21 mouse cellular contexts compared by ENCODE assay signal in the genomic region with DNA sequence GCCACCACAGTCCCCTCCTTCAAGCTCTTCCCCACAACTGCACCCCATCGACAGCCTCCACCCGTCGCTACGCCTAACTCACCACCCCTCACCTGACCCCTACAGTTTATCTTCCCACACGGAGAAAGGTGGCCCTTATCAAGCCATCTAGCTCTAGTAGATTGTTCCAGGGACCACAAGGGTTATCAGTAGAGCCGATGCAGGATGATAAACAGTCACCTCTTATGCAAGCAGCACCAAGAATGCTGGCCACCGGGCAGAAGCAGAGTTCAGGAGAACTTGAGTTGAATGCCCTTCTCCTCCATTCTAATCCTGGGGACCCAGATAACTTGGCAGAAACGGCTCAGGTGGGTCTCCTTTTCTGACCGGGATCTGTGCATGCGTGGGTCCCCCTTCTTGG. TPM values are rescaled to one million over a fixed set of nuclear protein-coding genes. Genes with fewer than 3 reads are reported as not detected.
DNase-seq lines count a peak whose midpoint lies in the region; ATAC-seq and TF ChIP-seq lines count a peak whose summit lies in the region.
"Had no signal": no experiment of that assay in that cellular context is flagged by ENCODE, and none has a peak within 500 bp of the region (broad histone marks: within the 10 kb centered on the region; RNA-seq: fewer than 3 reads in every experiment).

No protein-coding gene starts in this region.

- H3K27ac ChIP-seq in gastrocnemius, adult 2 months, result peak overlapping the region; percentile 96
- H3K27ac ChIP-seq in limb, embryonic 10.5 days, result peak overlapping the region; percentile 84; the same call in 1 of the 2 replicates
- H3K27ac ChIP-seq in midbrain, embryonic 15.5 days, result no peak overlapping the region
- H3K27ac ChIP-seq in midbrain, embryonic 16.5 days (ENCODE audit: low read length), result no peak overlapping the region
- H3K27ac ChIP-seq: forebrain, embryonic 13.5 days; heart, adult 2 months; heart, embryonic 15.5 days; hindbrain, embryonic 14.5 days had no signal

- peak; percentile 36 for DNase-seq in gastrocnemius, adult 2 months
- no peak for DNase-seq in gastrocnemius, postnatal 25 days
- peak; percentile 47 for DNase-seq in 416B (ENCODE audit: low read depth)
- DNase-seq in limb, embryonic 10.5 days (ENCODE audit: low spot score), result no peak
- no peak for DNase-seq in left cerebral cortex, postnatal 4 days
- DNase-seq: adrenal gland, adult 2 months; adrenal gland, postnatal 25 days; cerebellum, adult 18-20 months; cerebellum, adult 9-11 months; cerebellum, postnatal 36 days; forebrain, postnatal 0 days; heart, adult 2 months; heart, postnatal 14 days had no signal

- peaks cover 15% of the 10 kb centered on the region for H3K27me3 ChIP-seq in limb, embryonic 10.5 days (ENCODE audit: low read depth, poor library complexity, severe bottlenecking)
- no peaks in the 10 kb centered on the region for H3K27me3 ChIP-seq in midbrain, embryonic 15.5 days (replicated peaks)
- H3K27me3 ChIP-seq in midbrain, embryonic 16.5 days (ENCODE audit: control insufficient read depth, insufficient read depth, low read depth, low read length), result no peaks in the 10 kb centered on the region; the same call in 1 of the 2 replicates

- peak; percentile 15; the same call in 1 of the 2 replicates for ATAC-seq in megakaryocyte, adult 5-6 weeks (ENCODE audit: poor library complexity, severe bottlenecking)
- ATAC-seq in midbrain, embryonic 15.5 days (replicated peaks), result no peak
- no peak for ATAC-seq in midbrain, embryonic 16.5 days
- ATAC-seq: forebrain, embryonic 13.5 days; forebrain, postnatal 0 days had no signal

- H3K9ac ChIP-seq in midbrain, embryonic 15.5 days, result no peak overlapping the region
- no peak overlapping the region for H3K9ac ChIP-seq in midbrain, embryonic 16.5 days (ENCODE audit: low read depth, low read length)
- H3K9ac ChIP-seq: forebrain, embryonic 13.5 days; forebrain, postnatal 0 days; heart, embryonic 15.5 days; hindbrain, embryonic 14.5 days had no signal

- H3K4me1 ChIP-seq in limb, embryonic 10.5 days, result peaks cover 85% of the 10 kb centered on the region
- peaks cover 14% of the 10 kb centered on the region for H3K4me1 ChIP-seq in midbrain, embryonic 15.5 days
- H3K4me1 ChIP-seq in midbrain, embryonic 16.5 days (ENCODE audit: control insufficient read depth, insufficient read depth, low read length), result peaks cover 13% of the 10 kb centered on the region; the same call in 1 of the 2 replicates

- intact Hi-C loops in gastrocnemius, adult 2 months (cut with DNase I), result no loop called here
- intact Hi-C loops in left cerebral cortex, postnatal 4 days (cut with DNase I), result no loop called here

- peak overlapping the region; percentile 69 for H3K4me3 ChIP-seq in gastrocnemius, adult 2 months
- H3K4me3 ChIP-seq in limb, embryonic 10.5 days, result no peak overlapping the region
- H3K4me3 ChIP-seq in midbrain, embryonic 15.5 days, result no peak overlapping the region
- no peak overlapping the region for H3K4me3 ChIP-seq in midbrain, embryonic 16.5 days (ENCODE audit: low read depth, low read length)
- H3K4me3 ChIP-seq: forebrain, embryonic 13.5 days; heart, adult 2 months; heart, embryonic 15.5 days had no signal

- no peak overlapping the region for H3K4me2 ChIP-seq in midbrain, embryonic 15.5 days
- no peak overlapping the region for H3K4me2 ChIP-seq in midbrain, embryonic 16.5 days (ENCODE audit: low read length)
- H3K4me2 ChIP-seq: forebrain, embryonic 13.5 days; heart, embryonic 11.5 days; heart, embryonic 15.5 days; hindbrain, embryonic 14.5 days had no signal

- H3K36me3 ChIP-seq in limb, embryonic 10.5 days, result no peaks in the 10 kb centered on the region
- H3K36me3 ChIP-seq in midbrain, embryonic 15.5 days (replicated peaks), result no peaks in the 10 kb centered on the region
- H3K36me3 ChIP-seq in midbrain, embryonic 16.5 days (ENCODE audit: control insufficient read depth, insufficient read depth, low read length), result no peaks in the 10 kb centered on the region
- H3K36me3 ChIP-seq: heart, embryonic 15.5 days had no signal

- TF ChIP-seq CTCF in gastrocnemius, adult 2 months (IDR thresholded peaks at IDR 0.05), result no peak

- 64% methylated on average over 10 of the region's 10 CpGs for WGBS in limb, embryonic 10.5 days
- 91% methylated on average over 10 of the region's 10 CpGs for WGBS in midbrain, embryonic 15.5 days
- 90% methylated on average over 10 of the region's 10 CpGs for WGBS in midbrain, embryonic 16.5 days

- H3K9me3 ChIP-seq in limb, embryonic 10.5 days (replicated peaks), result no peaks in the 10 kb centered on the region
- H3K9me3 ChIP-seq in midbrain, embryonic 15.5 days, result no peaks in the 10 kb centered on the region
- no peaks in the 10 kb centered on the region for H3K9me3 ChIP-seq in midbrain, embryonic 16.5 days (replicated peaks; ENCODE audit: control insufficient read depth, low read length, poor library complexity, severe bottlenecking)
- H3K9me3 ChIP-seq: forebrain, embryonic 13.5 days; heart, embryonic 15.5 days had no signal

RNA-seq across cellular contexts. Expression of a gene that starts 16.3 kb away (rescaled TPM):
- 100 to 1,000 TPM; 163 to 166 TPM for total RNA-seq in gastrocnemius, adult 2 months (2021)
- total RNA-seq in gastrocnemius, postnatal 25 days (2021), result 100 to 1,000 TPM; 102 to 134 TPM
- polyA plus RNA-seq in limb, embryonic 10.5 days (2016; fragmentation: Nextera tagmentation; extraction: Ambion mirVana), result 19.7 and 29.3 TPM in 2 replicates
- 1.9 and 3.0 TPM in 2 replicates for total RNA-seq in megakaryocyte, adult 5-6 weeks (2015)
- total RNA-seq in megakaryocyte, adult 5-6 weeks (2017), result 2.2 and 2.7 TPM in 2 replicates
- total RNA-seq in left cerebral cortex, postnatal 4 days (2021), result 10 to 100 TPM; 28.9 to 29.6 TPM
- 7.9 and 8.0 TPM in 2 replicates for polyA plus RNA-seq in midbrain, embryonic 15.5 days (2015; fragmentation: Nextera tagmentation; extraction: Ambion mirVana)
- 5.4 and 6.4 TPM in 2 replicates for polyA plus RNA-seq in midbrain, embryonic 16.5 days (2015; fragmentation: Nextera tagmentation; extraction: Ambion mirVana)
- polyA plus RNA-seq: C2C12 had no signal

Comparison
In these comparisons a context has a peak if more than half of its experiments do, and no peak if none do; other contexts are left out.
1. DNase-seq: peak in gastrocnemius, adult 2 months (single experiment) and 416B (single experiment); none in gastrocnemius, postnatal 25 days (single experiment), limb, embryonic 10.5 days (single experiment) and left cerebral cortex, postnatal 4 days (single experiment).
2. H3K27ac ChIP-seq: peak in gastrocnemius, adult 2 months (single experiment) and limb, embryonic 10.5 days (single experiment); none in midbrain, embryonic 15.5 days (single experiment) and midbrain, embryonic 16.5 days (single experiment).
3. RNA of a gene that starts 16.3 kb away (total RNA-seq): 163 to 166 TPM in gastrocnemius, adult 2 months, 102 to 134 TPM in gastrocnemius, postnatal 25 days and 28.9 to 29.6 TPM in left cerebral cortex, postnatal 4 days; 1.9 to 3.0 TPM in megakaryocyte, adult 5-6 weeks; every median in the first group is over 4 times any median in the second.